Mouse (Mus musculus): ENCODE measurements around the gene Dpysl4.
A peak's percentile ranks its signal among the peaks of the same experiment; 100 is the strongest.

Gene Dpysl4

DNA sequence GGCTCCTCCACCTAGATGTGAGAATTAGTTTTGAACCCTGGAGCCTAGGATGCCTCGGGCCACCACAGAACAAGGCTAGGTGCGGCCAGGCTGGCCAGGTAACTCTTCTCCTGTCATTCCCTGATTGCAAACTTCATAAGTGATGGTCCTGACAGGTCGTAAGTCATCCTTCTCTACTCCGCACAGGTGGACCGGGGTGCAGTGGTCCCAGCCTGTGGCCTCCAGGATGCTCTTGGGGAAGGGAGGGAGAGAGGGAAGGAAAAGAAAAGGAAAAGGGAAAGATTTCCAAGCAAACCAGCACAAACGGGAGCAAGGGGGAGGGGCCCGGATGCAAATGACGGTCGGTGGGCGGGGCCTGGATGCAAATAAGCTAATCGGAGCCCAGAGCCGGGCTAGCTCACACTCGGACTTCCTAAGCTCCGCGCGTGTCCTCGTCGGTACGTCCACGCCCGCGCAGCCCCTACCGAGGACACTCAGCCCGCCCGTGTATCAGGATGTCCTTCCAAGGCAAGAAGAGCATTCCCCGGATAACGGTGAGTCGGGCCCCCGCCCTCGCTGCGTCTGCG, at the start of gene Dpysl4:
Dpysl4 (plus strand) TSS at position 373 of the 566 bp plus-strand sequence.
- peak; percentile 88 for DNase-seq (ENCODE audit: low read depth, low spot score)

DNA sequence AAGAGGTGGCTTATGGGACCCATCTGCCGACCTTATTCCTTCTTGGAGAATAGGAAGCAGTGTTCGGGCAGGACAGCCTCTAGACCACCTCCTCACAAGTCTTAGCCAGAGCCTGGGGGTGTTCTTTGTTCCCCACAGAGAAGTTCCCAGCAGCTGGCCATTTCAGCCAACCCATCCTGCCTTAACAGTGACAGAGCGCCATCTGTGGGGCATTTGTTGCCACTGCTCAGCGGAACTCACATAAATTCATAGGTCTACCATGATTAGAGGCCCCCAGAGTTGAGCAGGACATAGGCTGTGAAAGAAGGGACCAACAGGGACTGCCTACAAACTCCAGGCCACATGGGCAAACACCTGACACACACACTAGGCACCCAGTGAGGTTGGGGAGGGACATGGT, 22.4 kb upstream of the Dpysl4 start:
- DNase-seq (ENCODE audit: low read depth, low spot score), result peak; percentile 61

DNA sequence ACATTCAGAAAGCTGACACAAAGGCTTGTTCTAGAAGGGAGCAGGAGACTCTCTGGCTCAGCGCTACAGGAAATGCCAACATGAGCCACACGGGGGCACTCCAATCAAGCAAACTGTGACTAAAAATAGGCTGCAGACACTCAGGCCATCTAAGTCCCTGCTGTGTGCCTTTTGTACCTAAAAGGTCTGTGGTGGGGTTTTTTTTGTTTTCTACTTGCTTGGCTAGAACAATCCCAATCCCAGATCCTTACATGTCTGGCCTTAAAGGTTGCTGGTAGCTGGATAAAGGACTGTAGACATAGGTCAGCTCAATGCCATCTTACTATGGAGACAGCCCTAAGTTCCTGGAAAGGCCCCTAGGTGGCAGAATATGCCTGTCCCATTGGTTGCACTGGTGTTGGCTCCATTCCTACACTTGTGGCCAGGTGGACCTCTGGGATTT, 17.6 kb upstream of the Dpysl4 start:
- DNase-seq (ENCODE audit: low read depth, low spot score), result peak; percentile 80

DNA sequence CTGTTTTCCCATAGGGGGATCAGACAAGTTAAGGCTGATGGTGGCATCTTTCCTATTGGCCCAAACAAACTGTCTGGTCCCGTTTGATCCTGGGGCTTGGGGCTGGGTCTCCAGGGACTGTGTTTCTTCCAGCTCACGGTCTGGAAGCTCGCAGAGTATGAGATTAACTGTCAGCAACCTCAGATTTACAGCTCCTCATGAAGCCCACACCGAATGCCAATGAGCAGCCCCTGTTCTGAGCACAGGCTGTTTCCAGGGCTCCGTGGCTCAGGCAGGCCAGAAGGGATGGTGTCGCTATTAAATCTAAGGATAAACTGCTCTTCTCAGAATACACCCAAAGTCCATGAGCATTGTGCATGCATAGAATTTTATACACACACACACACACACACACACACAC, 11.6 kb upstream of the Dpysl4 start:
- no peak for DNase-seq (ENCODE audit: low read depth, low spot score)

DNA sequence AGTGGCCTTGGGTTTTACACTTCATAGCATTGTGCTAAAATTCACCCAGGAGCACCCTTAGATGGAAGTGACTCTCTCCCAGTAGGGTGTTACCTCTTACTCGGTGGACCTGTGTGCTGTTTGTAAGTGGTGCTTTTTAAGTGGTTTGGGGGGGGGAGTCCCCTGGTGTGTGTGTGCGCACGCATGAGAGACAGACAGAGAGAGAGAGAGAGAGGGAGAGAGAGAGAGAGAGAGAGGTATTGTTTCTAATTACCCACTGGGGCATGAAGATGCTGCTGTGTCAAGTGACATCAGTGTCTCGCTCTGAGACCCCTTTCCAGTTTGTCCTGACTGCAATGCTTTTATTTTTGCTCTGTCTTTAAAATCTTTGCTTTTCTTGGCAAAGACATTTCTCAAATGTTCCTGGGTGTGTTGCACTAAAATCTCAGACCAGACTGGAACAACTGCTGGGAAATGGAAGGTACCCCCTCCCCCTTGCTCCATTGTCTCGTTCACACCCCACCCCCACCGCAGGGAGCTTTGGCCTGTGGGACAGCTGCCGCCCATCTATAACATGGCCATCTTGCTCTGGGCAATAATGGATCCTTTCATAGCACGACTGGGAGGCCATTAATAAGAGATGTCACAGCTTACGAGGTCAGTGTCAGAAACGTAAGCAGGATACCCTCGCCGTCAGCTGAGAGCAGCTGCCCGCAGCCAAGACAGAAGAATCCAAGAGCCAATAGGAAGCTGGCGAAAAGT, 10.6 kb upstream of the Dpysl4 start:
- DNase-seq (ENCODE audit: low read depth, low spot score), result no peak

DNA sequence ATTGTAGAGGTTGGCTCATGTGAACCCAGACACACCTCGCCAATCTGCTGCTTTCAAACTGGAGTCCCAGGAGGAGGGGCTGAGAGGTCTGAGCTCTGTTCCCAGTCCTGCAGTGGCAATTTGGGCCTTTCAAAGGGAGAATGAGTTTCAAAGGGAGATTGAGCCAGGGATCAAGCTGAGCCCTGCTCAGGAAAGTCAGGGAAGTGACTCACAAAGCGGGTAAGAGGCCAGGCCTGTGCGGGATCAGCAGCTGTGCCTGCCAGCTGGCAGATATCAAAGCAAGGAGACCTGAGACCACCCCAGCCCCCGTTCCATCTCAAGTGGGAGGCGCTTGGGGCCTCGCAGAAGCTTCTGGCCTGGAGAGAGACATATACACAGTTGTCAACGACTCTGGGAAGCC, 8.5 kb upstream of the Dpysl4 start:
- DNase-seq (ENCODE audit: low read depth, low spot score), result peak; percentile 48

DNA sequence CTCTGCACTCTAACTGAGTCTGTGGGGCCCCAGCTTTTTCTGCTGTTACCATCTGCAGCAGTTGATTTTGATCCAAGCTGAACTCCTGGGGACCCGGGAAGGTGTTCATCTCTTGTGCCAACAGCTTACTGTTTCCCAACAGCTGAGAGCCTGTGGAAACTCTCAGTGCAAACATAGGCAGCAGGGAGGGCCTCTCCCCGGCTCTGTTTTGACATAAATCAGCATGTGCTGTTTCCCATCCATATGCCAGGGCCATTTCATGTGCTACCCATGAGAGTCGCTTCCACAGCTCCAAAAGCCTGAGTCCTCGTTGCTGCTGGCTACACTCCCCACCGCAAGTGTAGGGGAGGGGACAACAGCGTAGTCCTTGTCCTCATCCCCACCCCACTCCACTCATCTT, 7.6 kb upstream of the Dpysl4 start:
- no peak for DNase-seq (ENCODE audit: low read depth, low spot score)

DNA sequence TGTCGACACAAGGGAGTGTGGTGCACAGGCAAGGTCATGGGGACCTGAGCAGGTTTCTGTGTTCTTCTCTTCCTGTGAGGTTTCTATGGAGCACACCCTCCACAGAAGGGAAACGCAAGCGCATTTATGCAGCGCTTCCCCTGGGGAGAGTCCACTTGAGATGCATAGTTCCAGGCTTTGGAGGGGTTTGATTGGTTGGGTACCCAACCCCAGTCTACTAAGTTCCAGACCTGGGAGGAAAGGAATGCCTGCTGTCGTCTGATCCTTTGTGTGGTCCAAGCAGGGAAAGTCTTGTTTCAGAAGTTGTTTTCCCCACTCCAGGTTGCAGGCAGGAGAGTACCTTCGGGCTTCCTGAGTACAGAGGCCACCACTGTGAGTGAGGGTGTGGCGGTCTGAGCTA, 6.7 kb upstream of the Dpysl4 start:
- peak; percentile 78 for DNase-seq (ENCODE audit: low read depth, low spot score)

DNA sequence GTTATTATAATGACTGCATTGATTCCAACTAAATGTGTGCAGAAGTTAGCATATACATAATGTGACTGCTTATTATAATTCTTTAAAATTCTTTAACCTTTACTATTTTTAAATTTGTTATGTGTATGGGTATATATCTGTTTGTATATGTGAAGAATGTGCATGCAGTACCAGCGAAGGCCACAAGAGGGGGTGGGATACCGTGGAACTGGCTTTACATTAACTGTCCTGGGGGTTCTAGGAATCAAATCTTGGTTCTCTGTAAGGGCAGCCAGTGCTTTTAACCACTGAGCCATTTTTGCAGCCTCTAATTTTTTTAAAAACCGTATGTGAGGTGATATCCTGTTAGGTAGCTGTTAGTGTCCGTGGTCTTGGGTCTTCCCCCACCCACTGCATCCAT, 5.1 kb upstream of the Dpysl4 start:
- DNase-seq (ENCODE audit: low read depth, low spot score), result peak; percentile 78

DNA sequence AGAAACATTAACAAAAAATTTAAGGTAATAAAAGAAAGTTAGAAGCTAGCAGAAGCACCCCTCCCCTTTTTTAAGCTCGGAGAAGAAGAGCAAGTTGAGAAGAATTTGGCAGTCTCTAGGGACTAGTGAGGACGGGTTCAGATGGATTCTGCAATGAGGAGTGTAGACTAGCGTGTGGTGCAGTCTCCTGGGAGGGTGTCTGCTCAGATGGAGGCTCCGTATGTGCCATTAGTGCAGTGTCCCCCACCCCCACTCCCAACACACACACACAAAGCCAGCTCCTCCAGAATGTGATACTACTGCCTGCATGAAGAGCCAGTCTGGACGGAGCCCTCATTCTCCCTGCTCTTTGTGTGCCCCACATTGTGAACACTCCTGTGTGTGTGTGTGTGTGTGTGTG, 4.6 kb upstream of the Dpysl4 start:
- DNase-seq (ENCODE audit: low read depth, low spot score), result no peak

DNA sequence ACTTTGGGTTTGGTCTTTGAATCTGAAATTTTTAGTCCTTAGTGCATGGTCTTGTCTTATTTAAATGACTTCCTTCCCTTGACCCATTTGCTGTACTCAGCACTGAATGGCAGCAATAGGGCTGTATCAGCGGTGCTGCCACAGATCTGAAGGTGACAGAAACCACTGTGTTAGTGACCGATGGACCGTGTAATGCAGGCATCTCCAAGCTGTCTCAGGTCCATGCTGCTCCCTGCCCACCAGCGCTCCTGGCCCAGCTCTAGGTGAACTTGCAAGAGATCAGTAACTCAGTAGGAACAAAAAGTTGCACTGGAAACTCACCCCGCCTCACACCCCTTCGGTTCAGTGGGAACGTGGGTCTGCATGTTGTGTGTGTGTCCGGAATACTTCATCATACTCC, 3.5 kb upstream of the Dpysl4 start:
- DNase-seq (ENCODE audit: low read depth, low spot score), result no peak

DNA sequence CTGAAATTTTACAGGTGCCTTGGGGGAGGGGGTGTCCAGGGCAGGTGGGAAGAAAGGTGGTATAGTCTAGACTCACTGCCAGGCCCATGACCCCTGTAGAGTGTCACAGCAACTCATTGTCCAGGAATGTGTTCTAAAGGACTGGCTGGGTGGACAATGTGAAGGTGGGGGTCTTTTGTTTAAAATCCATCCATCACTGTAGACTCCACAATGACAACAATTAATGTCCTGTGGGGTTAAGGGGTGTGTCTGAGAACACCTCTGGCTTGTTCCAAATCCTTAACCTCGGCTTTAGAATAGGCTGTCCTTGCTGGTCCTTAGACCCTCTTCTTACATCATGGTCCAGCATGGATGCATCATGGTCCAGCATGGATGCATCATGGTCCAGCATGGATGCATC, 1.5 kb upstream of the Dpysl4 start:
- peak; percentile 60 for DNase-seq (ENCODE audit: low read depth, low spot score)

DNA sequence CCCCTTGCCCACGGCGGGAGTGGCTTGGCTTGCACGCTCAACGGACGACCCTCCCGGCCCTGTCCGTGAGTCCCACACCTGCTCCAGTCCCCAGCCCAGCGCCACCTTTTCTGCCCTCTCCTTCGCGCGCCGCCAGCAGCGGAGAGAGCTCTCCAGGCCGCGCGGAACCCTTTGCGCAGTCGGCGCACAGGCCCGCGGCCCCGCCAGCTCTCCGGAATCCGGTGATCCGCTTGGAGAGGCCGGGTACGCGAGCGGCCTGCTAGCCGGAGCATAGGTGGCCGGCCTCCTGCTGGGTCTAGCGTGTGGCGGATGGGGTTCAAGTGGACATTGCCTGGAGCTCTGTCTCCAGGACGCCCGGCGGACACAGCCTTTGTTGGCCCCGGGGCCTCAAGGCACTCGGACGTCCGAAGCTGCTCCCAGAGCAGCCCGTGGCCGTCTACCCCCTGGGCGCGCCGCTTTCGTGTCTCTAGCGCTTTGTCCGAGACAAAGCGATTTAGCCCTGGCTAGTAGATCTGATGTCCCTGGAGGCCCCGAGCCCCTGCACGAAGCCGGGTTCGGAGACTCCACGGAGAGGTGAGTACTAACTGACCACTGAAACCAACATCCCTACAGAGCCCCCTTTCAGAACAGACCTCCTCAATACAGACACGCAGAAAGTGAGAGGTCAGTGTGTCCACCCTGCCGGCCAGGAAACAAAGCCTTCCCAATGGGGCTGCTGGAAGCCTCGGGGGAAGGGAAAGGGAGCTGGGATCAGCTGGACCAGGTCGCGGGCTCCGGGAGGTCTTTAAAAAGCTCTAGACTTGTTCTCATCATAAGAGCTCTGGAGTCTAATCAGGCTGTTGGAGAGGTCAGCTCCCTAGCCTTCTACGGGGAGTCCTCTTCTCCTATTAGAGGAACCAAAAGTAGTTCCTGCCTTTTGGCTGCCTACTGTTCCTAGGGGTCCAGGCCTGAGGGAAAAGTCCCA, 676 bp downstream of the Dpysl4 start:
- no peak for DNase-seq (ENCODE audit: low read depth, low spot score)

DNA sequence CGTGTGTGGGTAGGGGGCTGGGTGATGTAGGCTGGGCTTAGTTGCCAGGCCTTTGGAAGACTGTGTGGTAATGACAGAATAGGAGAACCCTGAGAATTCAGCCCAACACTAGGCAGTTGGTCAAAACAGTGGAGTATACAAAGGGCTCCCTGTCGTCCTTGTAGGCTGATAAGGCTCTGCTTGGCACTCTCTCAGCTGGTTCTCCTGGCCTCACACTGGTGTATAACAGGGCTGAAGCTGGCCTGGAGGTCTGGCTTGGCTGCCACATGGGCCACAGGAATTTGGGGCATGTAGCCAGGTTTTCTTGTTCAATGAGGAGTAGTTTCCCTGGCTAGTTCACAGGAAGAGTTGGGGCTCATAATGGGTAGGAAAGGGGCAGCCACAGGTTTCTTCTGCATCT, 2.0 kb downstream of the Dpysl4 start:
- DNase-seq (ENCODE audit: low read depth, low spot score), result no peak

DNA sequence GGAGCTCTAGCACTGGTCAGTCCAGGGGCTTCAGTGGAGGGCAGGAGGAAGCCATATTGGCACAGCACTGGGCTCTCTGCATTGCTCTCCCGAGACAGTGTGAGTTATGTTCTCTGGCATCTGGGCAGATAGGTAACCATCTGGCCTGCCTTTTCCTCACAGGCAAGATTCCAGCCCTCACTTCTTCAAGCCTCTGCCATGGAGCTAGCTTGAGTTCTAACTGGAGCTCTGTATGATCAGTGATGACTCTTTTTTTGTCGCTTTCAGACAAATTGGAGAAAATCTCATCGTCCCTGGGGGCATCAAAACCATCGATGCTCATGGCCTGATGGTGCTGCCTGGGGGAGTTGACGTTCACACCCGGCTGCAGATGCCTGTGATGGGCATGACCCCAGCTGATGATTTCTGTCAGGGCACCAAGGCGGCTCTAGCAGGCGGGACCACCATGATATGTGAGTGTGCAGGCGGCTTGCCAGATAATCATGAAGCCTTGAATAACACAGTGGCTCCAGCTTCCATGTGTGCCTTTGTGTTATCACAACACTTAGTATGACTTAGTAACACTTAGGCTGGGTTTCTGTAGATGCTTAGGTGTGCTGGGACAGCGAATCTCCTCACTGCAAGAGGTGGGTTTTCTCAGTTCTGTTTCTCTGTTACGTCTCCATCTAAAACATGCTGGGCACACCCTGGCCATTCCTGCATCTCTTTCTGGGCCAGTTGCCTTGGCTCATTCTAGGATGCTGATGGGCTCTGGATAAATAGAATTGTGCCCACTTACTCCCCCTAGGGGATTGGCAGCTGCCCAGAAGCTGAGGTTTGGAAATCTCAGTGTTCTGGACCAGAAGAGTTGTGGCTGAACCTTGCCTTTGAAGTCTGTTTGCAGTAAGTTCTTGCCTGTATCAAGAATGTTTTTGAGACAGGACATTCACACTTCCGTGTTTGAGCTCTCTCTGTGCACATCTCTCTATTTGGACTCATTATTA, 4.4 kb downstream of the Dpysl4 start:
- DNase-seq (ENCODE audit: low read depth, low spot score), result no peak

DNA sequence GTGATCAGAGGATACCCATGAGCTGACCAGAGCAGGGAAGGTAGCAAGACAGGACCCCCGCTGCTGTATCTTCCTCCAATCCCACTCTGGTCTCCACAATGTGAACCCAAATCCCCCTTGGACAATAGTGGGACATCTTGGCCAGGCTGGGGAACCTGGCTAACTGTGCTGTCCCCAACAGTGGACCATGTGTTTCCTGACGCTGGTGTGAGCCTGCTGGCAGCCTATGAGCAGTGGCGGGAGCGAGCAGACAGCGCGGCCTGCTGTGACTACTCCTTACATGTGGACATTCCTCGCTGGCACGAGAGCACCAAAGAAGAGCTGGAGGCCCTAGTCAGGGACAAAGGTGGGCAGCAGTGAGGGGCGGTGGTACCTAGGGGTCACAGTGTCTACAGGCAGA, 5.9 kb downstream of the Dpysl4 start:
- DNase-seq (ENCODE audit: low read depth, low spot score), result no peak

DNA sequence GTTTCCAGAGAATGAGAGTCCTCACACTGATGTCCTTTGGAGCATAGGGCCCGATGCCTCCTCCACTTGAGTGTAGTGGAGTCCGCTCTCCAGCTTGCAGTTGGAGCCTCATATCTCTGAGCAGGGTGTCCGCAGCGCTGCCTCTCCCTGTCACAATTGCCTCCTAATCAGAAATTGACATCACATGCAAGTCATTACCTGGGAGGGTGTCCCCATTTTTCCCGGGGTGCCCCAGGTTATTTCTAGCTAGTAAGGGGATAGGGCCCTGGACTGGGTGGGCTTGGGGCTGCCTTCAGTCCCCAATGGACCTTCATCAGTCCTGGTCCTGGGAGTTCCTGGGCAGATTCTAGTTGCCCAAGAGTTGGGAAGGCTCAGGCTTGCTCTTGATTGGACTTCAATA, 6.9 kb downstream of the Dpysl4 start:
- no peak for DNase-seq (ENCODE audit: low read depth, low spot score)

DNA sequence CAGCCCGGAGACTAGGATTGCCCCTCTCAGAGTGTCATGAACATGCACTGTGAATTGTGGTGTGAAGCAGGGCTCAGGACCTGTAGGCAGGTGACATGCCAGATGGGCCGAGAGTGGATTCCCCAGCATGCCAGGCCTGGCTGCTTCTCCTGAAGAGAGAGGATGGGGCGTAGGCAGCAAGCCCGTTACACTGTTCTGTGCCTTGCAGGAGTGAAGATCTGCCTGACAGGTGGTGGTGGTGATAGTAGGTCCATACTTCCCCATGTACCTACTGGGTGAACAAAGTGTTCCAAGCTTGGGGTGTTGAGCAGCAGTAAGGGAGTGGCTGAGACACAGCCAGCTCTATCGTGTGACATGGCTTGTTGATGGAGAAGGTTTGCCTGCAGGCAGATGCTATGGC, 7.3 kb downstream of the Dpysl4 start:
- no peak for DNase-seq (ENCODE audit: low read depth, low spot score)

DNA sequence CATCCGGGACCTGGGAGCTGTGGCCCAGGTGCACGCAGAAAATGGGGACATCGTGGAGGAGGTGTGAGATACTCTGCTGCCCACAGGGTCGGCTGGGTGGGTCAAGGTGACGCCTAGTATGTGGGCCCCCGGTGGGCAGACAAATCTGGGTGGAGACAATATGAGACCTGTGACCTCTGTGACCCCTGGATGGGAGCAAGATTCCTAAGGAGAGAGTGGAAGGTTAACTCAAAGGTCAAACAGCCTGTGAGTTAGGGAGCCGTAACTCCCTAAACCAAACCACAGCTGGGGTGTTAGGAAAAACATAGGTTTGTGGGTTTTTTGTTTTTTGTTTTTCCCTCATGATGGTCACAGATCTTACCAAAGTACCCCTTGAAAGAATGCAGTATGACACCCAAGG, 8.0 kb downstream of the Dpysl4 start:
- no peak for DNase-seq (ENCODE audit: low read depth, low spot score)

DNA sequence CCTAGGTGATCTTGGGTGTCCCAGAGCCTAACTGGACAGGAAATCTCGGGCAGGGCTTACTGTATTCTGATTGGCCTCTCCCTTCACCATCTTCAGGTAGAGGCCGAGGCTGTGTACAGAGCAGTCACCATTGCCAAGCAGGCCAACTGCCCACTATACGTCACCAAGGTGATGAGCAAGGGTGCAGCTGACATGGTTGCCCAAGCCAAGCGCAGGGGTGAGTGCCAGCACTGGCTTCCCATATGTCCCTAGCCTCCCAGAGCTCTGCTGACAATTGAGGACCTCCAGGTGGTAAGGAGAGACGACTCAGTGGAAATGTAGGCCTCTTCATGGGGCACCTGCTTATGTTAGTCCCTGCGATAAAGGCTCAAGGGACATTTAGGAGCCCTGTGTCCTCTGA, 9.0 kb downstream of the Dpysl4 start:
- DNase-seq (ENCODE audit: low read depth, low spot score), result no peak

DNA sequence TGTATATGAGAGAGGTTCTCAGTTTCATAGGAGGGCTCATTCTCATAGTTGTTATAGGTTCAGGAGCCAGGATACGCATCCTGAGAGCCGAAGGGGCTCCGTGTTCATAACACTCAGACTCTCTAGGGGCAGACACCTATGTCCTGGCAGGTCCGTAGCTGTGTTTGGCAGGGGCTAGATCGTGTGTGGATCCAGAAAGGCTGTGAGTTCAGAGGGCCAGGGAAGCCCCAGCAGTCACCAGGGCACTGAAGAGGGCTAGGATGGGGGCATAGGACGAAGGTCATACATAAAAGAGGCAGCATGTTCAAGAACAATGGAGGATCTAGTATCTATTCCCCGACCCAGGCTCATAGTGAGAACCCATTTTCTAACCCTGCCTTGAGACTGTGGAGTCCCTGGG, 9.5 kb downstream of the Dpysl4 start:
- no peak for DNase-seq (ENCODE audit: low read depth, low spot score)
